Mouse (Mus musculus): Measurements from ENCODE around the gene Pdk1. TPM values are rescaled to one million over a fixed set of nuclear protein-coding genes. Genes with fewer than 3 reads are reported as not detected.
"Not testable (repeated sequence)": the region's sequence is repeated elsewhere in the genome, so short reads cannot be mapped to it uniquely, and the experiment has no call there.

Gene Pdk1
- polyA plus RNA-seq, 1 experiment from 2014 or later: 46.8 TPM

DNA sequence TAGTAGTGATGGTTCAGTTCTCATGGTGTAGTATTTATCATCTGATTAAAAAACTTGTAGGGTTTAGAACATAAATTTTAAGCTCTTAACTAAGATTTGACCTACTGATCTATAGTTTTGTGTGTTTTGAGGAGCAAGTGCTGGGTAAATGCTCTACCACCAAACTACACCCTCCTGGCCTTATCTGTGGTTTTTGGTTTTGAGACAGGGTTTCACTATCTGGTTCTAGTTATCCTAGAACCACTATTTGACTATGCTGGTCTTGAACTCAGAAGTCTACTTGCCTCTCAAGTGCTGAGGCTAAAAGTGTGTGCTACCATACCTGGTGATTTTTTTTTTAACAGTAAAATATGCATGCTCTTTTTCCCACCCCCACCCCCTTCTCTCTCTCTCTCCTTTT is 5.9 kb downstream of the Pdk1 start:
- H3K27me3 ChIP-seq (ENCODE audit: low read depth, poor library complexity, severe bottlenecking): no peaks in the 10 kb centered on the region
- no peak for DNase-seq (ENCODE audit: low spot score)
- H3K4me1 ChIP-seq: peaks cover 9% of the 10 kb centered on the region
- no peaks in the 10 kb centered on the region for H3K9me3 ChIP-seq (replicated peaks)
- peaks cover 40% of the 10 kb centered on the region for H3K36me3 ChIP-seq
- no peak overlapping the region for H3K4me3 ChIP-seq
- no peak overlapping the region for H3K27ac ChIP-seq

- WGBS: 92% methylated on average over 19 of the region's 19 CpGs
- H3K27me3 ChIP-seq (ENCODE audit: low read depth, poor library complexity, severe bottlenecking): no peaks in the 10 kb centered on the region
- no peak overlapping the region for H3K27ac ChIP-seq
- H3K4me3 ChIP-seq: no peak overlapping the region
- peaks cover 60% of the 10 kb centered on the region for H3K36me3 ChIP-seq
- no peak for DNase-seq (ENCODE audit: low spot score)
- no peaks in the 10 kb centered on the region for H3K9me3 ChIP-seq (replicated peaks)
- H3K4me1 ChIP-seq: no peaks in the 10 kb centered on the region
Measured at GRCm38 (mm10) chr2:71882914-71883651, 10.1 kb downstream of the Pdk1 start.

- 95% methylated on average over 4 of the region's 4 CpGs for WGBS
- Histone ChIP-seq H3K4me1 (no peaks in the 10 kb centered on the region), H3K36me3 (peaks cover 69% of the 10 kb centered on the region)
Measured at GRCm38 (mm10) chr2:71887269-71887668, 14.2 kb downstream of the Pdk1 start.

GRCm38 (mm10) chr2:71888437-71888836 is 15.4 kb downstream of the Pdk1 start:
- WGBS: 84% methylated on average over 4 of the region's 4 CpGs
- H3K4me3 ChIP-seq: no peak overlapping the region
- peaks cover 70% of the 10 kb centered on the region for H3K36me3 ChIP-seq
- H3K27me3 ChIP-seq (ENCODE audit: low read depth, poor library complexity, severe bottlenecking): no peaks in the 10 kb centered on the region
- H3K4me1 ChIP-seq: no peaks in the 10 kb centered on the region
- H3K9me3 ChIP-seq (replicated peaks): no peaks in the 10 kb centered on the region
- DNase-seq (ENCODE audit: low spot score): no peak
- no peak overlapping the region for H3K27ac ChIP-seq

More at GRCm38 (mm10) chr2:71887269-71887668, 14.2 kb downstream of the Pdk1 start:
- DNase-seq (ENCODE audit: low spot score): no peak
- H3K27ac ChIP-seq: no peak overlapping the region
- no peaks in the 10 kb centered on the region for H3K9me3 ChIP-seq (replicated peaks)
- no peaks in the 10 kb centered on the region for H3K27me3 ChIP-seq (ENCODE audit: low read depth, poor library complexity, severe bottlenecking)
- no peak overlapping the region for H3K4me3 ChIP-seq

DNA sequence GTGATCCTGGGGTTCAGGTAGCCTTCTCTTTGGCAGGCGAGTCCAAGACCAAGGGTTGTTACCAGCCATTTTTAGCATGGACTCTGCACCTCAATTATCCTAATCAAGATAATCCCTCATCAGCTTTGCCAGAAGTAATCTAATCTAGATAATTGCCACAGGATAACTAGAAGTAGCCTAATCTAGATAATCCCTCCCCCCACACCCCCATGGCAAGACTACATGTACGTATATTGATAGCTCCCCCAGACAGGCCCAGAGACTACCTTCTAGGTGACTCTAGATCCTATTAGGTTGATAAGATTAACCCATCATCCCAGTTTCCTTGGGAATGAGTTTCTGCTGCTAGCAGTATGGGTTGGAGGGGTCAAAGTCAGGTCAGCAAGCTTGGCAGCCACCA is 18.5 kb downstream of the Pdk1 start:
- WGBS: 95% methylated on average over 2 of the region's 2 CpGs
- Histone ChIP-seq H3K4me3 (no peak overlapping the region), H3K36me3 (peaks cover 63% of the 10 kb centered on the region), H3K27me3 (ENCODE audit: low read depth, poor library complexity, severe bottlenecking) (no peaks in the 10 kb centered on the region), H3K4me1 (no peaks in the 10 kb centered on the region), H3K27ac (no peak overlapping the region), H3K9me3 (replicated peaks) (no peaks in the 10 kb centered on the region)
- no peak for DNase-seq (ENCODE audit: low spot score)

- Histone ChIP-seq H3K4me1 (no peaks in the 10 kb centered on the region), H3K27me3 (ENCODE audit: low read depth, poor library complexity, severe bottlenecking) (no peaks in the 10 kb centered on the region), H3K36me3 (peaks cover 61% of the 10 kb centered on the region), H3K4me3 (no peak overlapping the region), H3K9me3 (replicated peaks) (no peaks in the 10 kb centered on the region), H3K27ac (no peak overlapping the region)
- 95% methylated on average over 7 of the region's 7 CpGs for whole genome bisulfite sequencing
- DNase-seq (ENCODE audit: low spot score): no peak
Measured at GRCm38 (mm10) chr2:71892741-71893349, 19.8 kb downstream of the Pdk1 start.

GRCm38 (mm10) chr2:71895596-71896286 is 22.7 kb downstream of the Pdk1 start:
- DNase-seq (ENCODE audit: low spot score): no peak
- H3K4me1 ChIP-seq: no peaks in the 10 kb centered on the region
- peaks cover 51% of the 10 kb centered on the region for H3K36me3 ChIP-seq
- no peaks in the 10 kb centered on the region for H3K9me3 ChIP-seq (replicated peaks)
- H3K27ac ChIP-seq: no peak overlapping the region
- H3K27me3 ChIP-seq (ENCODE audit: low read depth, poor library complexity, severe bottlenecking): no peaks in the 10 kb centered on the region
- WGBS: 96% methylated on average over 13 of the region's 13 CpGs
- no peak overlapping the region for H3K4me3 ChIP-seq

GRCm38 (mm10) chr2:71897420-71897819 is 24.4 kb downstream of the Pdk1 start:
- H3K27ac ChIP-seq: no peak overlapping the region
- no peaks in the 10 kb centered on the region for H3K4me1 ChIP-seq
- H3K9me3 ChIP-seq (replicated peaks): no peaks in the 10 kb centered on the region
- WGBS: 90% methylated on average over 12 of the region's 12 CpGs
- no peaks in the 10 kb centered on the region for H3K27me3 ChIP-seq (ENCODE audit: low read depth, poor library complexity, severe bottlenecking)
- H3K36me3 ChIP-seq: peaks cover 42% of the 10 kb centered on the region
- no peak overlapping the region for H3K4me3 ChIP-seq
- DNase-seq (ENCODE audit: low spot score): no peak

DNA sequence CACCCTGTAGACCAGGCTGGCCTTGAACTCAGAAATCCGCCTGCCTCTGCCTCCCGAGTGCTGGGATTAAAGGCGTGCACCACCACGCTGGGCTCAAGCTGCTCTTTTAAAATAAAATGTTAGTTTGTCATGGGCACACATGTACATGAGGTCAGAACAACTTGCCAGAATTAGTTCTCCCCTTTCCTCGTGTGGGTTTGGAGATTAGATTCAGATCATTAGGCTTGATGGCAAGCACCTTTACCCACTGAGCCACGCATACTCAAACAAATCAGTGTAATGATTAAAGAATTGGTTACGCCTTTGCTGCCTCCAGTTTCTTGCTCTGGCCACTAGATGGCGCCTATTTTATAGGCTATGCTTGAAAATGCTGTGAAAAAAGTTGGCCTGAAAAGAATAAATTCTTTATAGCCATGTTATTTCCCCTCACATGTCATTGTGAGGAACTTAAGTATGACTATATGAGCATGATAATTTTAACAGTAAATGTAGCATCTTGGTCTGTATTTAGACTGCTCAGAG is 25.4 kb downstream of the Pdk1 start:
- no peaks in the 10 kb centered on the region for H3K9me3 ChIP-seq (replicated peaks)
- no peak overlapping the region for H3K27ac ChIP-seq
- no peak for DNase-seq (ENCODE audit: low spot score)
- no peaks in the 10 kb centered on the region for H3K27me3 ChIP-seq (ENCODE audit: low read depth, poor library complexity, severe bottlenecking)
- H3K36me3 ChIP-seq: peaks cover 32% of the 10 kb centered on the region
- WGBS: 70% methylated on average over 8 of the region's 8 CpGs
- H3K4me1 ChIP-seq: no peaks in the 10 kb centered on the region
- H3K4me3 ChIP-seq: no peak overlapping the region

- no peak overlapping the region for H3K27ac ChIP-seq
- 90% methylated on average over 15 of the region's 15 CpGs for WGBS
- no peak overlapping the region for H3K4me3 ChIP-seq
- peaks cover 26% of the 10 kb centered on the region for H3K36me3 ChIP-seq
- H3K9me3 ChIP-seq (replicated peaks): no peaks in the 10 kb centered on the region
- no peaks in the 10 kb centered on the region for H3K4me1 ChIP-seq
- no peaks in the 10 kb centered on the region for H3K27me3 ChIP-seq (ENCODE audit: low read depth, poor library complexity, severe bottlenecking)
- DNase-seq (ENCODE audit: low spot score): no peak
Measured at GRCm38 (mm10) chr2:71899886-71900285, 26.9 kb downstream of the Pdk1 start.

DNA sequence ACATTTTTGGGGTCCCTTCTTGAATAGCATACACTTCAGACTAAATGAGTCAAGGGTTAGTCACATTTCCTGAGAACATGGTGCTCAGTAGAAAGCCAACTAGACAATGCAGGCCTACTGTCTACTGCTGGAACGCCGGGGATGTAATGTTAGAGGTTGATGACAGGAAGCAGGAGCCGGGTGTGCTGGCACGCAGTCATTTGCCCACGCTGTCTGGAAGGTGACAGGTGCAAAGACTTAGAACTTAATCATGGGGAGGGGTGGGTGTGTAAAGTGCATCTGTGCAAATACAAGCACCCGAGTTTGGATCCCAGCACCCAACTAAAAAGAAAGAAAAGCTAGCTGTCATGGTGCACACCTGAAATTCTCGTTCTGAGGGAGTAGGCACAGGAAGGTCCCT is 32.1 kb downstream of the Pdk1 start:
- Histone ChIP-seq H3K9me3 (replicated peaks) (no peaks in the 10 kb centered on the region), H3K27ac (no peak overlapping the region), H3K4me1 (no peaks in the 10 kb centered on the region), H3K36me3 (peaks cover 11% of the 10 kb centered on the region), H3K4me3 (no peak overlapping the region), H3K27me3 (ENCODE audit: low read depth, poor library complexity, severe bottlenecking) (no peaks in the 10 kb centered on the region)
- 93% methylated on average over 7 of the region's 7 CpGs for WGBS
- DNase-seq (ENCODE audit: low spot score): no peak

DNA sequence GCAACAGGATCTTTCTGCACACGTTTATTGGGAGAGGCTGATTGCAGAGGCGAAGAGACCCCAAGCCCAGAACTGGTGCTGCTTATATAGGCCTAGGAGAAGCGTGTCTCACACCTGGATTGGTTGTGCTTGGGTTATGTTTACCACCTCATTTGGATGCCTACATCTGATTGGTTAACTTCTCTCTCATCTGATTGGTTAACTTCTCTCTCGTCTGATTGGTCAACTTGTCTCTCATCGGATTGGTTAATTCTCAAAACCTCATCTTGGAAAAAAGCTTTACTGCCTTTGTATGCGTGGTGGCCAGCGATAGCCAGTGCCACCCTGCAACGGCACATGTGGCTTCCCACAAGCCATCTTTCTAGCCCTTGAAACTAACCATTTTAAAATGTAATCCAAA is 33.3 kb downstream of the Pdk1 start:
- H3K36me3 ChIP-seq; DNase-seq (ENCODE audit: low spot score); H3K4me3 ChIP-seq; H3K27me3 ChIP-seq (ENCODE audit: low read depth, poor library complexity, severe bottlenecking); H3K9me3 ChIP-seq (replicated peaks); H3K27ac ChIP-seq; H3K4me1 ChIP-seq: not testable (repeated sequence)
- 96% methylated on average over 8 of the region's 8 CpGs for WGBS

DNA sequence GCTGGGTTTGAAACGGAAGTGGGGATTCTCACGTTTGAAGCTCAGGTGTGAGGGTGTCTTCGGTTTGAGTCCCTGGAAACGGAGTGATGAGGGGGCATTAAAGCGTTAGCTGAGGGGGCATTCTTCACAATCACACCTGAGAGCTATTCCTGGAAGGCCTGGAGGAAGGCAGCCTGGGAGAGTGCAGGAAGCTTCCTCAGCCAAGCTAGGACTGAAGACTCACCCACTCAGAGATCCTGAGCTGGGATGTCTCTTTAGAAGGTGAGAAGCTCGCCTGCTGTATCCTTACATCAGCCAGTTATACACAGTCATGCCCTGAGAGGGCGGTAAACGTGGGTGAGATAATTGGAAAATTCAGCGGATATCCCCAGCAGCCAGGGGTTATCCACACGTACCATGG is 40.9 kb downstream of the Pdk1 start:
- no peak overlapping the region for H3K4me3 ChIP-seq
- no peak for DNase-seq (ENCODE audit: low spot score)
- H3K27ac ChIP-seq: no peak overlapping the region
- WGBS: 71% methylated on average over 10 of the region's 10 CpGs
- no peaks in the 10 kb centered on the region for H3K36me3 ChIP-seq
- H3K9me3 ChIP-seq (replicated peaks): no peaks in the 10 kb centered on the region
- no peaks in the 10 kb centered on the region for H3K27me3 ChIP-seq (ENCODE audit: low read depth, poor library complexity, severe bottlenecking)
- peaks cover 8% of the 10 kb centered on the region; the same call in 1 of the 2 replicates for H3K4me1 ChIP-seq

Measured in limb, embryonic 10.5 days (tissue).